Mouse (Mus musculus) cerebellum, adult 2 months (tissue): ENCODE results near the gene Spef2.
"Not testable (repeated sequence)": the region's sequence is repeated elsewhere in the genome, so short reads cannot be mapped to it uniquely, and the experiment has no call there.

Experiments used
- CTCF ChIP-seq: fragments of 200-500 bp; IDR thresholded peaks from 2 replicates; pipeline ENCODE4 v1.5.1; 2011; ENCODE audit warnings: low read depth, mild to moderate bottlenecking, control low read depth, low read length, moderate library complexity, borderline replicate concordance; ENCODE audit not compliant: insufficient read depth
- POLR2A ChIP-seq: fragments of 200-500 bp; IDR thresholded peaks from 2 replicates; pipeline ENCODE4 v1.6.1; 2011; ENCODE audit warnings: low read length, control low read depth, borderline replicate concordance; ENCODE audit not compliant: insufficient read depth

GRCm38 (mm10) chr15:9557264-9557663, 191.4 kb downstream of the Spef2 start:
- TF ChIP-seq CTCF, POLR2A: not testable (repeated sequence)
